Mouse (Mus musculus): ENCODE data around the gene Hoxc10. TPM values are rescaled to one million over a fixed set of nuclear protein-coding genes. Genes with fewer than 3 reads are reported as not detected.

The Hoxc10 gene
- total RNA-seq, 2 experiments from 2014 or later, result 70.5 to 75.2 TPM

GRCm38 (mm10) chr15:102942739-102943467 is 23.7 kb upstream of the Hoxc10 start:
- intact Hi-C loops (cut with DNase I), result loop anchor here (5.0 kb wide), 1 partner anchor 181 kb away; no protein-coding TSS in a partner anchor
- peak in 1 of 2 experiments; percentile 53 for DNase-seq

GRCm38 (mm10) chr15:102943468-102943813 is 23.2 kb upstream of the Hoxc10 start:
- DNase-seq, result no peak
- intact Hi-C loops (cut with DNase I), result loop anchor here (5.0 kb wide), 1 partner anchor 181 kb away; no protein-coding TSS in a partner anchor

- no peak for DNase-seq
- intact Hi-C loops (cut with DNase I), result no loop called here
Measured at GRCm38 (mm10) chr15:102945185-102946077, 21.2 kb upstream of the Hoxc10 start.

- no peak for DNase-seq
- intact Hi-C loops (cut with DNase I), result no loop called here
Measured at GRCm38 (mm10) chr15:102947276-102947675, 19.3 kb upstream of the Hoxc10 start.

GRCm38 (mm10) chr15:102948842-102949241 is 17.8 kb upstream of the Hoxc10 start:
- DNase-seq, result no peak
- intact Hi-C loops (cut with DNase I), result no loop called here

- no peak for DNase-seq
- intact Hi-C loops (cut with DNase I), result no loop called here
Measured at GRCm38 (mm10) chr15:102949696-102950095, 16.9 kb upstream of the Hoxc10 start.

- intact Hi-C loops (cut with DNase I), result no loop called here
- no peak for DNase-seq
Measured at GRCm38 (mm10) chr15:102950877-102951276, 15.7 kb upstream of the Hoxc10 start.

GRCm38 (mm10) chr15:102953561-102953960 is 13.0 kb upstream of the Hoxc10 start:
- peak in 1 of 2 experiments; percentile 27 for DNase-seq
- intact Hi-C loops (cut with DNase I), result no loop called here

- intact Hi-C loops (cut with DNase I), result no loop called here
- DNase-seq, result peak in 1 of 2 experiments; percentile 70
Measured at GRCm38 (mm10) chr15:102954192-102955006, 12.2 kb upstream of the Hoxc10 start, which contains the start of gene Hoxc11. TSS of gene Hoxc11 (plus strand) at chr15:102954427.

GRCm38 (mm10) chr15:102955007-102955382 is 11.6 kb upstream of the Hoxc10 start:
- intact Hi-C loops (cut with DNase I), result no loop called here
- no peak for DNase-seq

GRCm38 (mm10) chr15:102955833-102956640 is 10.6 kb upstream of the Hoxc10 start:
- intact Hi-C loops (cut with DNase I), result no loop called here
- peak in 1 of 2 experiments; percentile 63 for DNase-seq

GRCm38 (mm10) chr15:102956906-102957305 is 9.7 kb upstream of the Hoxc10 start:
- peak in 1 of 2 experiments; percentile 23 for DNase-seq
- intact Hi-C loops (cut with DNase I), result no loop called here

GRCm38 (mm10) chr15:102959663-102960191 is 6.9 kb upstream of the Hoxc10 start:
- DNase-seq, result peak in 1 of 2 experiments; percentile 43
- intact Hi-C loops (cut with DNase I), result no loop called here

- DNase-seq, result peak in 1 of 2 experiments; percentile 51
- intact Hi-C loops (cut with DNase I), result loop anchor here (2.0 kb wide), 1 partner anchor 15 kb away; the partner anchor contains the start of gene Hoxc9
Measured at GRCm38 (mm10) chr15:102961728-102962127, 4.9 kb upstream of the Hoxc10 start.

GRCm38 (mm10) chr15:102962492-102962891 is 4.1 kb upstream of the Hoxc10 start:
- intact Hi-C loops (cut with DNase I), result loop anchor here (2.0 kb wide), 1 partner anchor 14 kb away; the partner anchor contains the start of gene Hoxc9
- peak in 1 of 2 experiments; percentile 56 for DNase-seq

GRCm38 (mm10) chr15:102963259-102963658 is 3.3 kb upstream of the Hoxc10 start:
- DNase-seq, result peak in 1 of 2 experiments; percentile 50
- intact Hi-C loops (cut with DNase I), result loop anchor here (2.0 kb wide), 1 partner anchor 14 kb away; the partner anchor contains the start of gene Hoxc9

GRCm38 (mm10) chr15:102963671-102964640 is 2.6 kb upstream of the Hoxc10 start:
- intact Hi-C loops (cut with DNase I), result loop anchor here (2.0 kb wide), 2 partner anchors 13 to 343 kb away; partner anchors contain the start of gene Hoxc9
- DNase-seq, result peak; percentile 70 to 74
